Mouse (Mus musculus): ENCODE measurements around the gene Colca2. TPM values are rescaled to one million over a fixed set of nuclear protein-coding genes. Genes with fewer than 3 reads are reported as not detected.

Colca2 gene
- 3.8 and 4.5 TPM in 2 replicates for polyA plus RNA-seq (2012; rRNA removed)

DNA sequence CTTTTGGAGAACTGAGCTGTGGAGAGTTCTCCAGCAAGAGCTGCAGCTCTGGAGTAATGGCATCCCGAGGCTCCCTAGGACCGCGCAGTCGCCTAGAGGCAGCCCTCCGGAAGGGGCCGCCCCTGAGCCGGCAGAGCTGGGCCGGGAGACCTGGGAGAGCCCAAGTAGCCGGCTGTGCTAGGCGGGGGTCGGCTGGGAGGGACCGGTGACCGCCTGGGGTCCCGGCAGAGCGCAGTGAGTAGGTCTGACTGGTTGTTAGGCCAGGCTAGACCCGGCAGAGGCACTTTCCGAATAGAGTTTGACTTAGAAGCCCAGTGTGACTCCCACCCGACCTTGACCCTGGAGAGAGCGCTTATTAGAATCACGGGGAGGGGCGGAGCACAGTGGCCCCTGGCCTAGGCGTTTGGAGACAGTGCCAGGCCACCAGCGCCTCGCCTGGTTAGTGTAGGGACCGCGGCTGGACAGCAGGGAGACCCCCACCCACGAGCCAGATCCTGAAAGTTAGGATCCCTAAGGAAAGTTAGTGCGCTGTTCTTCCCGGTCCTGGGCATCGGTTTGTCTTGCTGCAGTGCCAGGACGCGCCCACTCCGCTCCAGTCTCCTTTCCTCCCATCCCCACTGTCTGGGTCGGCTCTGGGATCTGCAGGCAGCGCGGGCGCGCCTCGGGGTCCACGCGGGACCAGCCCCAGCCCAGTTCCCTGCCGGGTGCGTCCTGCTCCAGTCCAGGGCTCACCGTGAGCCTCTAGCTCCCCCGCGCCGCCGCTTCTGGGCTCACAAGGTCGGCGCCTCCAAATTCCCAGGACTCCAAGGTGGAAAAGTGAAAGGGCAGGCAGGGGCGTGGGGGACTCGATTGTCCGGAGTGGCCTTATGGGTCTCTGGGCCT, at the start of gene Colca2:
Gene Colca2 (minus strand): TSS at position 70 of the 882 bp plus-strand sequence.

Other genes with a start within 250 kb of the Colca2 start
- not detected in 2 replicates for gene Btg4, start 217.7 kb downstream of the Colca2 start, polyA plus RNA-seq (2012; rRNA removed)
- gene Layn, start 201.5 kb downstream of the Colca2 start, polyA plus RNA-seq (2012; rRNA removed), result 0.84 and 0.99 TPM in 2 replicates
- gene 4833427G06Rik, start 176.5 kb downstream of the Colca2 start, polyA plus RNA-seq (2012; rRNA removed), result 0.12 TPM in 1 of 2 replicates, not detected in the other
- 0.42 and 0.51 TPM in 2 replicates for gene Gm32742, start 113.1 kb downstream of the Colca2 start, polyA plus RNA-seq (2012; rRNA removed)
- gene Pou2af1, start 64.9 kb downstream of the Colca2 start, polyA plus RNA-seq (2012; rRNA removed), result 0.45 and 0.63 TPM in 2 replicates
- gene 1810046K07Rik, start 50.3 kb upstream of the Colca2 start, polyA plus RNA-seq (2012; rRNA removed), result 2.5 and 3.9 TPM in 2 replicates